Mouse (Mus musculus): ENCODE measurements around the gene Ldlrad3. TPM values are rescaled to one million over a fixed set of nuclear protein-coding genes. Genes with fewer than 3 reads are reported as not detected.

Ldlrad3 gene
- polyA plus RNA-seq, 1 experiment from 2014 or later, result 28.8 TPM

DNA sequence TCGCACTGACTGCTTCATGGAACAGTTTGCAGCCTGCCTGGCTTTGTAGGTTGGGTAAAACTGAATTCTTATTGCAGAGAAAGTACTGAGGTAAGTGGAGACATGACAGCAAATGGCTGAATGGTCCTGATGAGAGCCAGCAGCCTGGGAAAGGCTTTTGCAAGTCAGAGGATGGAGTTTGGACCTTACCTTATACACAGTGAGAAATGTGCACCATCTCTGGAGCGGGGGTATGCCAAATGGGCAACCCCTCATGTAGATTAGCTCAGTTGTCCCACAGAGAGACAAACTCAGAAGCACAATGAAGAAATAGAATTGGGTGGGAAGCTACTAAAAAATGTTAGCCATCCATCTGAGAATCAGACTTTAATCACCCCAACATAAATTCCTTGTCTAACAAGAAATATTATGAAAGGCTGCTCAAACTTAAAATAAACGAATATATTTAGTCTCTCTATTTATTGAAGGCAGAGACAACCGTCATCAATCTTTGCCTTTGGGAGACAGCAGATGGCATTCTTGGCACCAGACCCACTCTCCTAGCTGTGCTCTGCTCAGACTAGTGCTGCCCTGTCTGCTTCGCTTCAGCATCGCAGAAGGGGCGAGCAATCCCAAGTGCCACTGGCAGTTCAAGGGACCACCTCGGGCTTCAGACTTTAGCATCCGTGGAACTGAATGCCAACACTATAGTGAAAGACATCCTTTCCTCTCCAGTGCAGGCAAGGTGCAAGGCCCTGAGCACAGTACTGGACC, 51.5 kb downstream of the Ldlrad3 start:
- peak overlapping the region; percentile 69 for H3K27ac ChIP-seq (replicated peaks)

GRCm38 (mm10) chr2:102132945-102133558, 53.1 kb downstream of the Ldlrad3 start:
- Histone ChIP-seq H3K9ac (no peak overlapping the region), H3K9me3 (no peaks in the 10 kb centered on the region), H3K4me3 (no peak overlapping the region), H3K27ac (replicated peaks) (no peak overlapping the region), H3K36me3 (no peaks in the 10 kb centered on the region), H3K4me1 (replicated peaks) (peaks cover 71% of the 10 kb centered on the region), H3K27me3 (no peaks in the 10 kb centered on the region), H3K4me2 (no peak overlapping the region)
- ATAC-seq (ENCODE audit: low FRiP score, low read depth), result no peak
- 64% methylated on average over 10 of the region's 10 CpGs for WGBS

More for the DNA sequence above, 51.5 kb downstream of the Ldlrad3 start:
- H3K27me3 ChIP-seq, result no peaks in the 10 kb centered on the region
- no peaks in the 10 kb centered on the region for H3K9me3 ChIP-seq
- whole genome bisulfite sequencing, result 44% methylated on average over 9 of the region's 9 CpGs
- no peaks in the 10 kb centered on the region for H3K36me3 ChIP-seq
- ATAC-seq (ENCODE audit: low FRiP score, low read depth), result peak; percentile 62; the same call in 1 of the 2 replicates
- peaks cover 65% of the 10 kb centered on the region for H3K4me1 ChIP-seq (replicated peaks)
- H3K9ac ChIP-seq, result no peak overlapping the region
- H3K4me3 ChIP-seq, result no peak overlapping the region
- no peak overlapping the region for H3K4me2 ChIP-seq

- ATAC-seq (ENCODE audit: low FRiP score, low read depth), result peak; percentile 23
- Histone ChIP-seq H3K9me3 (no peaks in the 10 kb centered on the region), H3K36me3 (no peaks in the 10 kb centered on the region), H3K4me3 (no peak overlapping the region), H3K27ac (replicated peaks) (no peak overlapping the region), H3K27me3 (no peaks in the 10 kb centered on the region), H3K4me2 (no peak overlapping the region), H3K4me1 (replicated peaks) (peaks cover 49% of the 10 kb centered on the region), H3K9ac (no peak overlapping the region)
- 80% methylated on average over 8 of the region's 8 CpGs for WGBS
Observed at GRCm38 (mm10) chr2:102130198-102130845, 55.9 kb downstream of the Ldlrad3 start.

GRCm38 (mm10) chr2:102129235-102129634, 57.0 kb downstream of the Ldlrad3 start:
- peaks cover 42% of the 10 kb centered on the region for H3K4me1 ChIP-seq (replicated peaks)

DNA sequence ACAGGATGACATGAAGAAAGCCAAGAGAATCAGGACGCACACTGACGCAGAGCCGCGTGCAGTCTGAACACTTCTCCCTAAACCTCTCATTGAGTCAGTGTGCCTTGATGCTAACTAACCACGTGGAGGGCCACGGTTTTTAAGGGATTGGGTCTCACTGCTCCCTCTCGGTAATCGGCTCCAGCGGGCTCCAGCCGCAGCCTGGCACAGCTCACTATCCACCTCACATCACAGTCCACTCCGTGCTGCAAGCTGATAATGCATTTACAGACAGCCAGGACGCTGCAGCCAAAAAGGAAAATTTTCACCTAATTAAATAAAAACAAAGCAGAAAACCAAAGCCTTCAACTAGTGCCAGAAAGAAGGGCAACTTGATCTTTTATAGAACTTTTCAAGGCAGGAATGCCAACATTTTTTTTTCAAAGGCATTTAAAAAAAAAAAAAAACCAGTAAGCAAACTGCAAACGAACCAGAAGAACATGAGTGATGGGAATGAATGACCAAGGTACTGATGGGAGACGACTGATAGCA, 57.6 kb downstream of the Ldlrad3 start:
- Histone ChIP-seq H3K4me3 (no peak overlapping the region), H3K4me2 (no peak overlapping the region), H3K4me1 (replicated peaks) (peaks cover 37% of the 10 kb centered on the region), H3K27ac (replicated peaks) (peak overlapping the region; percentile 21; the same call in 1 of the 2 replicates), H3K27me3 (no peaks in the 10 kb centered on the region), H3K36me3 (no peaks in the 10 kb centered on the region), H3K9me3 (no peaks in the 10 kb centered on the region), H3K9ac (no peak overlapping the region)
- ATAC-seq (ENCODE audit: low FRiP score, low read depth), result no peak; the same call in 1 of the 2 replicates
- WGBS, result 45% methylated on average over 14 of the region's 14 CpGs

More at GRCm38 (mm10) chr2:102129235-102129634, 57.0 kb downstream of the Ldlrad3 start:
- Histone ChIP-seq H3K27ac (replicated peaks) (no peak overlapping the region), H3K9ac (no peak overlapping the region), H3K9me3 (no peaks in the 10 kb centered on the region), H3K4me2 (no peak overlapping the region), H3K4me3 (no peak overlapping the region), H3K36me3 (no peaks in the 10 kb centered on the region), H3K27me3 (no peaks in the 10 kb centered on the region)
- WGBS, result 89% methylated on average over 4 of the region's 4 CpGs
- ATAC-seq (ENCODE audit: low FRiP score, low read depth), result no peak

- 0 out of 2 replicates have a peak, but pooled peaks have one; percentile 27 for ATAC-seq (ENCODE audit: low FRiP score, low read depth)
- Histone ChIP-seq H3K9ac (no peak overlapping the region), H3K4me3 (no peak overlapping the region), H3K4me1 (replicated peaks) (peaks cover 33% of the 10 kb centered on the region), H3K27ac (replicated peaks) (peak overlapping the region; percentile 21; the same call in 1 of the 2 replicates), H3K36me3 (no peaks in the 10 kb centered on the region), H3K9me3 (no peaks in the 10 kb centered on the region), H3K27me3 (no peaks in the 10 kb centered on the region), H3K4me2 (no peak overlapping the region)
- 63% methylated on average over 8 of the region's 8 CpGs for WGBS
Observed at GRCm38 (mm10) chr2:102127791-102128387, 58.3 kb downstream of the Ldlrad3 start.

- no peak for ATAC-seq (ENCODE audit: low FRiP score, low read depth)
- Histone ChIP-seq H3K4me3 (no peak overlapping the region), H3K9me3 (no peaks in the 10 kb centered on the region), H3K9ac (no peak overlapping the region), H3K27ac (replicated peaks) (no peak overlapping the region), H3K36me3 (no peaks in the 10 kb centered on the region), H3K4me2 (no peak overlapping the region), H3K4me1 (replicated peaks) (peaks cover 37% of the 10 kb centered on the region), H3K27me3 (no peaks in the 10 kb centered on the region)
- WGBS, result 74% methylated on average over 9 of the region's 9 CpGs
Observed at GRCm38 (mm10) chr2:102127221-102127620, 59.0 kb downstream of the Ldlrad3 start.

DNA sequence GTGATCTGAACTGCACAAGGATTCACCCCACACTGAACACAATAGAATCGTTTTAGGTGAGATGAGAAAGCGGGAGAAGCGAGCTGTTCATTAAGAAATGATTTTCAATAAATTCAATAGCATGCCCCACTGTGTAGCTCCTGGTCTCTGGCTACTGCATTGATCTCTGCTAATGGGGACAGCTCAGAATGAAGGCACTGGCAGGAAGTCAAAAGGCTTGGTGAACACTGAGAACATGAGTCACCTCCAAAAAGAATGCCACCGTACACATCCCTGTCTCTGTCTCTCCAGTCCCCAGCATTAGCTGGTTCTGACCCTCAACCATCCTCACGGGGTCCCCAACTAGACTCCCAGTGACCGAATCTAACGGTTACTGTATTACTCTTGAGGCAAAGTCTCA, 60.1 kb downstream of the Ldlrad3 start:
- Histone ChIP-seq H3K9me3 (no peaks in the 10 kb centered on the region), H3K4me2 (no peak overlapping the region), H3K27ac (replicated peaks) (no peak overlapping the region), H3K27me3 (no peaks in the 10 kb centered on the region), H3K4me3 (no peak overlapping the region), H3K9ac (no peak overlapping the region), H3K36me3 (no peaks in the 10 kb centered on the region), H3K4me1 (replicated peaks) (peaks cover 47% of the 10 kb centered on the region)
- ATAC-seq (ENCODE audit: low FRiP score, low read depth), result no peak
- 84% methylated on average over 7 of the region's 7 CpGs for WGBS

DNA sequence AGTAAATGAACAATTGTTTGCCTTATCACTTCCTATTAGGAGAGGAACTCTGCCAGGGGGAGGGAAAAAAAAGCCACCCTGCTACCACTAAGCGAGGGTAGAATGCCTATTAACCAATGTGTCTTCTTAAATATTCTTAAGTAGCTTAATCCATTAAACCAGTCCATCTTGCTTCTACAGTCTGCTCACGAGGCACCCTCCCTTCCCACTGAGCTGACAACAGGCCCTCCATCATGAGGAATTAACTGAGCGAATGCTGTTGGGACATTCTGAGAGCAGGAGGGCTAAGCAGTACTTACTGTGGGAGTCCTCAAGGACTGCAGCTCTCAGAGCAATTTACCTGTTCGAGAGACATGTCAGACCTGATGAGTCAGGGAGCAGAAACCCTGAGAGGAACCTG, 61.1 kb downstream of the Ldlrad3 start:
- no peak for ATAC-seq (ENCODE audit: low FRiP score, low read depth)
- H3K9ac ChIP-seq, result no peak overlapping the region
- no peaks in the 10 kb centered on the region for H3K27me3 ChIP-seq
- WGBS, result 63% methylated on average over 4 of the region's 4 CpGs
- no peak overlapping the region for H3K4me3 ChIP-seq
- no peak overlapping the region for H3K27ac ChIP-seq (replicated peaks)
- H3K9me3 ChIP-seq, result no peaks in the 10 kb centered on the region
- H3K4me1 ChIP-seq (replicated peaks), result peaks cover 44% of the 10 kb centered on the region
- no peaks in the 10 kb centered on the region for H3K36me3 ChIP-seq
- H3K4me2 ChIP-seq, result no peak overlapping the region

DNA sequence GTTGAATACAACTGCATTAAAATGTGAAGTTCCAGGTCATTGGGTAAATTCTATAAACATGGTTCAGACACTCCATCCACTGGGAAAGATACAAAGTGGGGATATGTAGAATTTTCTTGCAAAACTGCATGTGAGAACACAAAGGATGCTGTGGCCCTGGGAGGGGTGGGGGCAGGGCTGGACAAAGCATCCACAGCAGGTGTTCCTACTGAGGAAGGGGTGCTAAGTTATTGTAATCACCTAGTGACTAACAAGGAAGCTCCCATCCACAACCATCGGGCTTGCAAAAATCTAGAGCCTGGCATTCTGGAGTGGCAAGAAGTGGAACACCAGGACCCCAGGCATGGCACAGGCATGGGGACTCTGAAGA, 64.1 kb downstream of the Ldlrad3 start:
- Histone ChIP-seq H3K27ac (replicated peaks) (no peak overlapping the region), H3K4me1 (replicated peaks) (peaks cover 51% of the 10 kb centered on the region), H3K4me3 (no peak overlapping the region), H3K27me3 (no peaks in the 10 kb centered on the region), H3K9ac (no peak overlapping the region), H3K36me3 (no peaks in the 10 kb centered on the region), H3K4me2 (no peak overlapping the region), H3K9me3 (no peaks in the 10 kb centered on the region)
- WGBS, result 17% methylated on average over 1 of the region's 1 CpGs
- no peak for ATAC-seq (ENCODE audit: low FRiP score, low read depth)

DNA sequence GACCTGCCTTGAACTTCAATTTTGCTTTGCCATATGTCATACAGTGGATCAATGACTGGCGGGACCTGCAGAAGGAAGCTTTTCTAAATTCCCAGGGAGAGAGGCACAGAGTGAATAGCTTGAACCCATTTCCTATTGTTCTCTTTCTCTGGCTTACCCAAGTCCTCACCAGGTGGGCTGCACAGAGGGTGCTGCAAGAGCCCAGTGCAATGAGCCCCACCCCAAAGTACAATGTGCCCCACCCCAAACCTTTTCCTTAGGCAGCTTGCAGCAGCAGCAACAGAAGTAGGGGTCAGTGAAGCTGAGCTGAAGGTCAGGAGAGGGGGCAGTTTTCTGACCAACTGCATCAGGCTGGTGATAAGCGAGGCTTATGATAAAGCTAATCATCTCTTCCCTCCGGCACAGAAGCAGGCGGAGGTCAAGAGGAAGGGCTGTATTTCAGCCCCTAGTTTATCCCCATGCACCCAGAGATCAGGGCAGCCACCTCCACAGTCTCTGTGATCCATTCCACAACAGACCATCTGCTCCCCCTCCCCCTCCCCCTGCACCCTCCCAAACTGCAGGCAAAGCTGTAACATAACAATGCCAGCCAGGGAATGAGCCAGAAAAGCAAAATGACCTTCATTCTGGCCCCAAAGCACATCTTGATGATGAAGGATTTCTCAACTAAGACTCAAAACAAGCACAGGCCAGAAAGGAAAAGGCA, 64.6 kb downstream of the Ldlrad3 start:
- ATAC-seq (ENCODE audit: low FRiP score, low read depth), result no peak
- H3K4me2 ChIP-seq, result no peak overlapping the region
- no peak overlapping the region for H3K9ac ChIP-seq
- H3K4me1 ChIP-seq (replicated peaks), result peaks cover 57% of the 10 kb centered on the region
- H3K36me3 ChIP-seq, result no peaks in the 10 kb centered on the region
- H3K27ac ChIP-seq (replicated peaks), result peak overlapping the region; percentile 52; the same call in 1 of the 2 replicates
- no peak overlapping the region for H3K4me3 ChIP-seq
- 37% methylated on average over 4 of the region's 4 CpGs for WGBS
- H3K9me3 ChIP-seq, result no peaks in the 10 kb centered on the region
- H3K27me3 ChIP-seq, result no peaks in the 10 kb centered on the region
